Mouse (Mus musculus): ENCODE measurements around the gene Myrfl. TPM values are rescaled to one million over a fixed set of nuclear protein-coding genes. Genes with fewer than 3 reads are reported as not detected.

The Myrfl gene
- polyA plus RNA-seq (2015; fragmentation: Illumina TruSeq; extraction: RNeasy Lipid Tissue Mini Kit (QIAGEN cat#74804); ENCODE audit: insufficient read depth, low replicate concordance): not detected

GRCm38 (mm10) chr10:116896336-116897177, at the start of gene Myrfl:
Gene Myrfl, minus strand, starts transcription at chr10:116896919.

Other genes with a start within 250 kb of the Myrfl start
- 25.1 TPM for gene Rab3ip, start 53.9 kb upstream of the Myrfl start, polyA plus RNA-seq (2015; fragmentation: Illumina TruSeq; extraction: RNeasy Lipid Tissue Mini Kit (QIAGEN cat#74804); ENCODE audit: insufficient read depth, low replicate concordance)
- gene Gm10271, start 75.7 kb upstream of the Myrfl start, polyA plus RNA-seq (2015; fragmentation: Illumina TruSeq; extraction: RNeasy Lipid Tissue Mini Kit (QIAGEN cat#74804); ENCODE audit: insufficient read depth, low replicate concordance): not detected
- not detected for gene Best3, start 89.4 kb upstream of the Myrfl start, polyA plus RNA-seq (2015; fragmentation: Illumina TruSeq; extraction: RNeasy Lipid Tissue Mini Kit (QIAGEN cat#74804); ENCODE audit: insufficient read depth, low replicate concordance)
- gene Lrrc10, start 148.4 kb upstream of the Myrfl start, polyA plus RNA-seq (2015; fragmentation: Illumina TruSeq; extraction: RNeasy Lipid Tissue Mini Kit (QIAGEN cat#74804); ENCODE audit: insufficient read depth, low replicate concordance): not detected
- 292 TPM for gene Cct2, start 166.9 kb upstream of the Myrfl start, polyA plus RNA-seq (2015; fragmentation: Illumina TruSeq; extraction: RNeasy Lipid Tissue Mini Kit (QIAGEN cat#74804); ENCODE audit: insufficient read depth, low replicate concordance)